Mouse (Mus musculus): Measurements from ENCODE around the gene S1pr5. TPM values are rescaled to one million over a fixed set of nuclear protein-coding genes. Genes with fewer than 3 reads are reported as not detected.

S1pr5 gene
- total and polyA plus RNA-seq, 3 experiments: not detected

GRCm38 (mm10) chr9:21254690-21255089, 6.4 kb upstream of the S1pr5 start:
- Histone ChIP-seq H3K27ac (ENCODE audit: insufficient read depth, low read depth) (no peak overlapping the region), H3K4me3 (replicated peaks in 1 of 3; ENCODE audit: low read depth in 2 of 3, low read length in 2 of 3, poor library complexity in 1 of 3) (no peak overlapping the region), H3K4me1 (ENCODE audit: control insufficient read depth in 1 of 2, insufficient read depth in 2 of 2) (0 out of 4 replicates have a peak, but pooled peaks cover 0 to 3% of the 10 kb centered on the region in 2 experiments), H3K9ac (ENCODE audit: insufficient read depth, low read depth) (no peak overlapping the region), H3K9me3 (replicated peaks; ENCODE audit: low read length) (no peaks in the 10 kb centered on the region), H3K79me2 (replicated peaks; ENCODE audit: control insufficient read depth, extremely low read depth, insufficient read depth, poor library complexity, severe bottlenecking) (no peaks in the 10 kb centered on the region), H3K4me2 (ENCODE audit: insufficient read depth, low read depth, poor library complexity, severe bottlenecking) (no peak overlapping the region), H3K27me3 (replicated peaks) (peaks cover 2% of the 10 kb centered on the region), H3K36me3 (replicated peaks in 1 of 2; ENCODE audit: control insufficient read depth in 1 of 2, insufficient read depth in 1 of 2, low read length in 1 of 2) (no peaks in the 10 kb centered on the region)
- in situ Hi-C loops (cut with MboI; ENCODE audit: low pct_ligation_motif_present, low pct_unique_long_range_greater_than_20kb, low sequenced_read_pairs): no loop called here
- no peak for DNase-seq (ENCODE audit: extremely low read depth)
- TF ChIP-seq NRF1 (IDR thresholded peaks at IDR 0.05; ENCODE audit: low read depth, low read length) (no peak), CHD1 (IDR thresholded peaks at IDR 0.05; ENCODE audit: low read depth, low read length) (no peak), USF2 (conservative IDR thresholded peaks at IDR 0.05; ENCODE audit: low read depth, low read length) (no peak), EP300 (IDR thresholded peaks at IDR 0.05; ENCODE audit: low read length) (no peak), IRF4 (IDR thresholded peaks at IDR 0.05; ENCODE audit: low read depth, low read length) (no peak), JUND (conservative IDR thresholded peaks at IDR 0.05; ENCODE audit: low read depth, low read length) (no peak), MXI1 (IDR thresholded peaks at IDR 0.05; ENCODE audit: low read depth, low read length) (no peak), RAD21 (IDR thresholded peaks at IDR 0.05; ENCODE audit: low read depth, low read length) (no peak), MAFK (IDR thresholded peaks at IDR 0.05; ENCODE audit: insufficient replicate concordance, low read length) (no peak), SIN3A (IDR thresholded peaks at IDR 0.05; ENCODE audit: low read length) (no peak), CTCF (conservative IDR thresholded peaks at IDR 0.05 in 1 of 2, IDR thresholded peaks at IDR 0.05 in 1 of 2; ENCODE audit: low read depth in 2 of 2, low read length in 2 of 2) (no peak), MAX (IDR thresholded peaks at IDR 0.05; ENCODE audit: low read length) (no peak), ETS1 (conservative IDR thresholded peaks at IDR 0.05; ENCODE audit: low read depth, low read length) (no peak)
- dilution Hi-C loops (cut with MboI; ENCODE audit: extremely low pct_ligation_motif_present, extremely low pct_unique_long_range_greater_than_20kb, low sequenced_read_pairs): no loop called here

- peaks cover 2 to 3% of the 10 kb centered on the region in 2 experiments; a peak in 1 of 4 replicates for H3K4me1 ChIP-seq (ENCODE audit: control insufficient read depth in 1 of 2, insufficient read depth in 2 of 2)
- H3K9me3 ChIP-seq (replicated peaks; ENCODE audit: low read length): no peaks in the 10 kb centered on the region
- no peak for DNase-seq (ENCODE audit: extremely low read depth)
- no peak overlapping the region for H3K4me3 ChIP-seq (replicated peaks in 1 of 3; ENCODE audit: low read depth in 2 of 3, low read length in 2 of 3, poor library complexity in 1 of 3)
- dilution Hi-C loops (cut with MboI; ENCODE audit: extremely low pct_ligation_motif_present, extremely low pct_unique_long_range_greater_than_20kb, low sequenced_read_pairs): no loop called here
- no peak overlapping the region for H3K27ac ChIP-seq (ENCODE audit: insufficient read depth, low read depth)
- no peak overlapping the region for H3K4me2 ChIP-seq (ENCODE audit: insufficient read depth, low read depth, poor library complexity, severe bottlenecking)
- H3K79me2 ChIP-seq (replicated peaks; ENCODE audit: control insufficient read depth, extremely low read depth, insufficient read depth, poor library complexity, severe bottlenecking): no peaks in the 10 kb centered on the region
- H3K9ac ChIP-seq (ENCODE audit: insufficient read depth, low read depth): no peak overlapping the region
- in situ Hi-C loops (cut with MboI; ENCODE audit: low pct_ligation_motif_present, low pct_unique_long_range_greater_than_20kb, low sequenced_read_pairs): no loop called here
- TF ChIP-seq CHD2 (IDR thresholded peaks at IDR 0.05; ENCODE audit: low read length) (no peak), E2F4 (IDR thresholded peaks at IDR 0.05; ENCODE audit: insufficient replicate concordance, low read depth, low read length) (no peak), POLR2A (IDR thresholded peaks at IDR 0.05; ENCODE audit: low read depth, low read length) (no peak), CTCF (conservative IDR thresholded peaks at IDR 0.05 in 1 of 2, IDR thresholded peaks at IDR 0.05 in 1 of 2; ENCODE audit: low read depth in 2 of 2, low read length in 2 of 2) (no peak), ZNF384 (IDR thresholded peaks at IDR 0.05; ENCODE audit: low read depth, low read length) (no peak), USF1 (IDR thresholded peaks at IDR 0.05; ENCODE audit: low read depth, low read length) (no peak), RAD21 (IDR thresholded peaks at IDR 0.05; ENCODE audit: low read depth, low read length) (no peak)
- no peaks in the 10 kb centered on the region for H3K36me3 ChIP-seq (replicated peaks in 1 of 2; ENCODE audit: control insufficient read depth in 1 of 2, insufficient read depth in 1 of 2, low read length in 1 of 2)
- H3K27me3 ChIP-seq (replicated peaks): peaks cover 2% of the 10 kb centered on the region
Observed at GRCm38 (mm10) chr9:21251116-21251735, 3.0 kb upstream of the S1pr5 start.

All from CH12.LX (cell line).